26 mouse cellular contexts compared by ENCODE assay signal in the genomic region with DNA sequence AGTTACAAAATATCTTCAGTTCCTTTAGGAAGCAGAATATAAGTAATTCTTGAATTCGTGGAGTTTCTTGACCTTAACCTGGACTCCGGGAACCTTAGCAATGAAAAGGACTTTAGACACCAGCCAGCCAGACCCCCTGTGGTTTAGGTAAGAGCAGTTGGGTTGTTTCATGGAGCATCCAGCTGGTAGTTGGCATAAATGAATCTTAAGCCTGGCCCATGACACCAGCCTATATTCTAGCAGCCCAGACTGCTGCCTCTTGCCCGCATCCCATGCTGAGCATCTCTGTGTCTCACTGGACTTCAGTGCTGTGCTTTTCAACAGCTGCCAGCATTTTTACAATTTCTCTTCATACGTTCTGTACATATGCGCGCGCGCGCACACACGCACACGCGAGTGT.
DNase-seq lines count a peak whose midpoint lies in the region; ATAC-seq lines count a peak whose summit lies in the region.
"Had no signal": no experiment of that assay in that cellular context is flagged by ENCODE, and none has a peak within 500 bp of the region (broad histone marks: within the 10 kb centered on the region; RNA-seq: fewer than 3 reads in every experiment).

No protein-coding gene starts in this region.

- H3K4me1 ChIP-seq in hindbrain, embryonic 13.5 days (replicated peaks), result 0 out of 2 replicates have a peak, but pooled peaks cover 3% of the 10 kb centered on the region
- no peaks in the 10 kb centered on the region for H3K4me1 ChIP-seq in hindbrain, embryonic 12.5 days
- H3K4me1 ChIP-seq: liver, embryonic 12.5 days; midbrain, embryonic 12.5 days had no signal

- H3K36me3 ChIP-seq in hindbrain, embryonic 13.5 days, result no peaks in the 10 kb centered on the region
- no peaks in the 10 kb centered on the region for H3K36me3 ChIP-seq in hindbrain, embryonic 12.5 days
- H3K36me3 ChIP-seq: liver, embryonic 12.5 days; midbrain, embryonic 12.5 days; neural tube, embryonic 13.5 days had no signal

- H3K27me3 ChIP-seq in hindbrain, embryonic 13.5 days, result no peaks in the 10 kb centered on the region
- no peaks in the 10 kb centered on the region for H3K27me3 ChIP-seq in hindbrain, embryonic 12.5 days
- H3K27me3 ChIP-seq: liver, embryonic 12.5 days; midbrain, embryonic 12.5 days; neural tube, embryonic 13.5 days had no signal

- no peak for ATAC-seq in hindbrain, embryonic 13.5 days (ENCODE audit: low FRiP score)
- ATAC-seq in hindbrain, embryonic 12.5 days (ENCODE audit: low FRiP score), result no peak
- no peak for ATAC-seq in inflammation-experienced regulatory T-cells, adult 6 months
- ATAC-seq: forebrain, embryonic 14.5 days; liver, embryonic 12.5 days; liver, postnatal 0 days; Patski had no signal

- 0 out of 2 replicates have a peak overlapping the region, but pooled peaks have one; percentile 44 for H3K27ac ChIP-seq in hindbrain, embryonic 13.5 days
- no peak overlapping the region for H3K27ac ChIP-seq in hindbrain, embryonic 12.5 days
- H3K27ac ChIP-seq: left cerebral cortex, adult 2 months; liver, embryonic 12.5 days; midbrain, embryonic 12.5 days; neural tube, embryonic 13.5 days; stomach, postnatal 0 days had no signal

- 94% methylated on average over 12 of the region's 12 CpGs for WGBS in hindbrain, embryonic 13.5 days
- 93% methylated on average over 12 of the region's 12 CpGs for WGBS in hindbrain, embryonic 12.5 days

- no peak overlapping the region for H3K9ac ChIP-seq in hindbrain, embryonic 13.5 days
- no peak overlapping the region for H3K9ac ChIP-seq in hindbrain, embryonic 12.5 days
- H3K9ac ChIP-seq: liver, embryonic 12.5 days; liver, postnatal 0 days; midbrain, embryonic 12.5 days; neural tube, embryonic 13.5 days had no signal

- peak; percentile 10 for DNase-seq in cerebellum, adult 11 months
- peak; percentile 30 for DNase-seq in cerebellum, adult 8-10 months
- peak; percentile 45 to 59 for DNase-seq in cerebellum, postnatal 25 days
- DNase-seq in left cerebral cortex, adult 11 months (ENCODE audit: low spot score), result no peak
- DNase-seq: adrenal gland, postnatal 10 days; gastrocnemius, postnatal 36 days; heart, adult 18-20 months; heart, postnatal 4 days; kidney, adult 11 months; kidney, postnatal 14 days; liver, postnatal 0 days; lung, postnatal 36 days; right cerebral cortex, postnatal 4 days; thymus, adult 18-20 months; thymus, postnatal 4 days had no signal

- H3K4me2 ChIP-seq in hindbrain, embryonic 13.5 days, result no peak overlapping the region
- no peak overlapping the region for H3K4me2 ChIP-seq in hindbrain, embryonic 12.5 days (replicated peaks)
- H3K4me2 ChIP-seq: heart, embryonic 11.5 days; liver, embryonic 12.5 days; midbrain, embryonic 12.5 days; neural tube, embryonic 13.5 days had no signal

- no peaks in the 10 kb centered on the region for H3K9me3 ChIP-seq in hindbrain, embryonic 13.5 days
- H3K9me3 ChIP-seq in hindbrain, embryonic 12.5 days (replicated peaks), result no peaks in the 10 kb centered on the region
- H3K9me3 ChIP-seq: liver, embryonic 12.5 days; midbrain, embryonic 12.5 days; neural tube, embryonic 13.5 days had no signal

- H3K4me3 ChIP-seq in hindbrain, embryonic 13.5 days, result no peak overlapping the region
- H3K4me3 ChIP-seq in hindbrain, embryonic 12.5 days, result no peak overlapping the region
- H3K4me3 ChIP-seq: left cerebral cortex, adult 2 months; liver, embryonic 12.5 days; midbrain, embryonic 12.5 days; neural tube, embryonic 13.5 days had no signal
